Mouse (Mus musculus) intestine, embryonic 15.5 days (tissue): ENCODE results near the gene Setd3. TPM values are rescaled to one million over a fixed set of nuclear protein-coding genes. Genes with fewer than 3 reads are reported as not detected.

Source experiments
- ATAC-seq: fragments of 200-750 bp; cut with Nextera tagmentation; 2 replicates; pipeline ENCODE4 v1.8.0; 2017; ENCODE audit warnings: moderate TSS enrichment, moderate library complexity
- H3K27ac ChIP-seq: fragments of 300-500 bp; sonication (generic); 2 replicates; pipeline ENCODE4 v1.5.1; 2015; ENCODE audit warnings: mild to moderate bottlenecking, inconsistent platforms
- H3K27me3 ChIP-seq: fragments of 300-500 bp; sonication (generic); replicated peaks from 2 replicates; pipeline ENCODE4 v1.6.1; 2015; ENCODE audit warnings: inconsistent platforms
- H3K36me3 ChIP-seq: fragments of 300-500 bp; sonication (generic); 2 replicates; pipeline ENCODE4 v1.6.1; 2015; ENCODE audit warnings: inconsistent platforms
- H3K4me1 ChIP-seq: fragments of 300-500 bp; sonication (generic); replicated peaks from 2 replicates; pipeline ENCODE4 v1.6.1; 2015; ENCODE audit warnings: inconsistent platforms
- H3K4me2 ChIP-seq: fragments of 300-500 bp; sonication (generic); replicated peaks from 2 replicates; pipeline ENCODE4 v1.6.1; 2015; ENCODE audit warnings: mild to moderate bottlenecking, inconsistent platforms
- H3K4me3 ChIP-seq: fragments of 300-500 bp; sonication (generic); replicated peaks from 2 replicates; pipeline ENCODE4 v1.5.1; 2015; ENCODE audit warnings: inconsistent platforms
- H3K9ac ChIP-seq: fragments of 300-500 bp; sonication (generic); 2 replicates; pipeline ENCODE4 v1.6.1; 2015; ENCODE audit warnings: inconsistent platforms
- H3K9me3 ChIP-seq: fragments of 300-500 bp; sonication (generic); 2 replicates; pipeline ENCODE4 v1.6.1; 2016; ENCODE audit warnings: inconsistent platforms
- WGBS: fragments of 180-500 bp; shearing (Covaris S2); methylation state at CpG from one replicate; pipeline ENCODE4 v1.1.7; 2015; 5-methylcytosine and 5-hydroxymethylcytosine counted together
- polyA plus RNA-seq: library from polyadenylated mRNA; unstranded; fragments of >200 nt; fragmentation: Nextera tagmentation; extraction: Ambion mirVana; gene quantifications from 2 replicates; pipeline ENCODE4 v1.2.1, GENCODE M21; 2015

Setd3 gene
- polyA plus RNA-seq, 1 experiment from 2014 or later, result 97.9 TPM

DNA sequence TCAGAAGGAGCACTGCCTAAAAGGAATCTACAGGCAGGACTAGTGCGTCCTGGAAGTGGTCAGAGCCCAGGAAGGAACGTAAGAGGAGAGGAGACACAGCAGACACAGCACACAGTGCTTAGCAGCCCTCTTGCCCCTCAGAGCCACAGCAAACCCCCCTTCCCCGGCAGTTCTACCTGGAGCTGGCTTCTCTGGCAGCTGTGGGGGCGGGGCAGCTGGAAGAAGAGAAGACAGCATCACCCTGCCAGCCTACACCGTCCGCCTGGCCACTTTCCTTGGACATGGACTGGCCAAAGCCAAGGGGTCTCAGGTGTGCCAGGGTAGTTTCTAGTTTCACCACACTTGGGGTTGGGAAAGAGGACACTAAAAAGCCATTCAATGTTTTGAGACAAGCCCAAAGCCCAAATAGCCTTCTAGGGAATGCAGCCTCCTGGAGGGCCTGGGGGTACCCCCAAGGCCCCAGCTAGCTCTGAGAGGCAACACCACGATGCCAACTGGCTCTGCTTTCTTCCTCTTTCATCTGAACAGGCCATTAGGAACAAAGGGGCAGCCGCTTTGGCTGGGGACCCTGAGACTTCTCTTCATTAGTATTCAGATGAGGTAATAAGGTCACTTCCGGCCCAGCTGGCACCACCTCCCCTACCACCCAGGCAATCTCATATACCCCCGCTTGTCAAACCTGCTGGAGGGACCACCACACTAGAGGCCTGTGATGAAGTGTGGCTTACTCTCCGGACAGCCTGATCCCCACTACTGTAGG, 37.7 kb upstream of the Setd3 start:
- Histone ChIP-seq H3K27me3 (no peaks in the 10 kb centered on the region), H3K27ac (no peak overlapping the region), H3K4me3 (no peak overlapping the region), H3K4me1 (peaks cover 49% of the 10 kb centered on the region), H3K4me2 (no peak overlapping the region), H3K9ac (peak overlapping the region; percentile 4; the same call in 1 of the 2 replicates), H3K9me3 (no peaks in the 10 kb centered on the region), H3K36me3 (no peaks in the 10 kb centered on the region)
- ATAC-seq, result no peak
- 80% methylated on average over 11 of the region's 11 CpGs for WGBS

DNA sequence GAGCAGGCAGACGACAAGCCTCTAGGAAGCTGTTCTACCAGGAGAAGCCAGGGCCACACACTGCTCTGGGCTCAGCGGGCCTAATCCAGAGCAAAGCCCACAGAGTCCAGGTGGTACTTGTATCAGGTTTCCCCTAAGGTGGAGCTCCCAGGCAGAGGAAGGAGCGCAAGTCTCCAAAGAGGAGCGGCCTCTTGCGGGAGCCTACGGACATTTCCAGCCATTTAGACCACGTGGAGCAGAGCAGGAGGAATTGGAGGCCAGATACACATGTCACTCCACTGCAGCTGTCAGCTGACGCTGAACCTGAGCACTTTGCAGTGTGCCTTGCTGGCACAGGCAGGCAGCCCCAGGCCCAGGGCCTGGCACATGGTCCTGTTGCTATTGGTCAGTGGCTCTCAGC, 36.0 kb upstream of the Setd3 start:
- H3K27me3 ChIP-seq, result no peaks in the 10 kb centered on the region
- H3K4me3 ChIP-seq, result no peak overlapping the region
- H3K9me3 ChIP-seq, result no peaks in the 10 kb centered on the region
- no peak overlapping the region for H3K4me2 ChIP-seq
- 45% methylated on average over 8 of the region's 8 CpGs for WGBS
- no peaks in the 10 kb centered on the region for H3K36me3 ChIP-seq
- H3K4me1 ChIP-seq, result peaks cover 39% of the 10 kb centered on the region
- H3K9ac ChIP-seq, result no peak overlapping the region
- ATAC-seq, result no peak
- H3K27ac ChIP-seq, result no peak overlapping the region

DNA sequence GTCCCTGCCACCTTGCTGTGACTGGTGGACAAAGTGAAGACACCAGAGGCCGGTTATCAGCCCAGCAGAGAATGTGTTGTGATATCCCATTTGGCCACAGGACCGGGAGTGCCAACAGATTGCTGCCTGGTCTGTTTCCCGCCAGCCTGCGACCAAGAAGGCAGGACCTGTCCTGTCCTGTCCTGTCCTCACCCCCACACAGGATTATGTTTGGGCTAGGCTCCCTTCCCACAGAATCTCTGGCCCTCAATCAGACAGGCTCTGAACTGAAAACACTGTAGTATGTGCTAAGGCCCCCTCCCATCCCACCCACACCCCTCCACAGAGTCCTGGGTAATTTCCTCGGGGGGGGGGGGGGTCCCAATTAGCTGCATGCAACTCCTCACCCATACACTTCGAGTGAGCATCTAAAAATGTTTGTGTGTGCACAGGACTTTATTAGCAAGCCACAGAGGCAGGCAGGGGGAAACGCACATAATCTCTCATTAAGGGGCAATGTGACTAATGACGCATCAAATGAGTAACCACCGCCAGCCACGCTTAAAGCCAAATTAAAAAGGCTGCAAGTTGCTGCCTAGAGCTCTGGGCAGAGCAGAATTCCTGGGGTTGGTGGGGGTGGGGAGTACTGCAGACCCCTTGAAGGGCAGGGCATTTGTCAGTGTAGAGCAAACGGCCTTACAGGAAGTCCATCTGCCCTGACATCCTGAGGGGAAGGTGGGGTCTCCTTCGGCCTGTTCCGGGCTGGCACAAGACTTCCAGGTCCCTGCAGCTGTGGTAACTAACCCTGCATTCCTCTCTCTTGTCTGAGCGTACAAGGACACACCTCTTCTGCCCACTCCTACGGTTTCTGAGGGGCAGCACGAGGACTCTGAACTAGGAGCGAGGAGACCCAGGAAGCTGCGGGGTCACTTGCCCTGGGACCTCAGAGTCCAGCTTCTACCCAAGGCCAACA, 34.3 kb upstream of the Setd3 start:
- Histone ChIP-seq H3K4me1 (peaks cover 34% of the 10 kb centered on the region), H3K9ac (no peak overlapping the region), H3K4me3 (no peak overlapping the region), H3K27me3 (no peaks in the 10 kb centered on the region), H3K9me3 (no peaks in the 10 kb centered on the region), H3K36me3 (no peaks in the 10 kb centered on the region), H3K27ac (no peak overlapping the region), H3K4me2 (no peak overlapping the region)
- WGBS, result 51% methylated on average over 18 of the region's 18 CpGs
- ATAC-seq, result no peak

DNA sequence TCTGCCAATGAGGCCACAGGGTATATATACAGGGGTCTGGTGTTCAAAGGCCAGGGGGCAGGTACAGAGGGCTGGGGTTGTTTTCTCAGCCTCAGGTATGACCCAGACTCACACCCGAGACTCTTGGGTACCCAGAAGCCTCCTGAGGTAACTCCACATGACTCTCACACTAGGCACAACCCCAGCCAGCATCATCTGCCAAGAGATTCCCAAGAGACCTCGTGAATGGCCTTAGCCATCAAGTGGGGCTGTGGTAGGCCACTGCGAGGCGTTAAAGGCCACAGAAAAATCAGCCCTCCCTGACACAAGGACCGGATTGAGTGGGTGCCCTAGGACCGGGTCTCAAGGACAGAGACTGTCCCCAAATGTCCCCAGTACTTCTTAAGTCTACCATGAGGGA, 33.4 kb upstream of the Setd3 start:
- no peaks in the 10 kb centered on the region for H3K27me3 ChIP-seq
- 83% methylated on average over 6 of the region's 6 CpGs for WGBS
- no peak overlapping the region for H3K9ac ChIP-seq
- no peaks in the 10 kb centered on the region for H3K36me3 ChIP-seq
- H3K9me3 ChIP-seq, result no peaks in the 10 kb centered on the region
- peaks cover 31% of the 10 kb centered on the region for H3K4me1 ChIP-seq
- no peak for ATAC-seq
- H3K4me2 ChIP-seq, result no peak overlapping the region
- H3K4me3 ChIP-seq, result no peak overlapping the region
- H3K27ac ChIP-seq, result 0 out of 2 replicates have a peak overlapping the region, but pooled peaks have one; percentile 17

DNA sequence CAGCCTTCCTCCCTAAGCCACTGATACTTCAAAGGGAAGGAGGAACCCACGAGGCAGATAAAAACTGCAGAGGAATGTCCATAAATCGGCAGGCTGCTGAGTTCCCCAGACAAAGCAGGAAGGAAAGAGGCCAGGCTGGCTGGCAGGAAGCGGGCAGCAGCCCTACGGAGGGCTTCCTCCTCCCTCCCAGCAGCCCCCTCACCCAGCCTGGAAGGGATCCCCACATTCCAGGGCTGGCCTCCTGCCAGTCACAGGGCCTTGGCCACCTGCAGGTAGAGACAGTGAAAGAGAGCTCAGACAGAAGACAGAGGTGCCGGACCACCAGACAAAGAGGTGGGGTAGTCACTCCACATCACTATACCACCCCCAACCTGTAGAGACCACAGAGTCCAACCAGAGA, 33.0 kb upstream of the Setd3 start:
- Histone ChIP-seq H3K4me2 (no peak overlapping the region), H3K9ac (no peak overlapping the region), H3K4me3 (no peak overlapping the region), H3K36me3 (no peaks in the 10 kb centered on the region), H3K27ac (0 out of 2 replicates have a peak overlapping the region, but pooled peaks have one; percentile 17), H3K27me3 (no peaks in the 10 kb centered on the region), H3K4me1 (peaks cover 31% of the 10 kb centered on the region), H3K9me3 (no peaks in the 10 kb centered on the region)
- 38% methylated on average over 5 of the region's 5 CpGs for WGBS
- no peak for ATAC-seq

DNA sequence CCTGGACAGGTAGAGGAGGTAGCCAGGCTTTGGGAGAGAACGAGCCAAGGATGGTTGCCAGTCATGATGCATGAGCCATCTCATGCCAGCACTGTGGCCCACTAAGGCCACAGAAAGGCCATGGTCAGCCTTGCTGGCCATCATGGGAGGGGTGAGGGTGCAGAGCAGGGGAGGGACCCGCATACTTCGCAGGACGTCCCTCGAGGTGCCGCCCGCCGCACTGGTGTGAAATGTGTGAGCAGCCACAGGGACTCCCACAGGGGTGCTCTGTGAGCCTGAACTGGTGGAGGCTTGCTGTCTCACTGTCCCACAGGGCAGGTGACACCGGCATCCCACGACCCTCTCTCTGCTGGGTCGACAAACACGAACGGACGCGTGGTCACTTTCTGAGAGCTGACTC, 31.5 kb upstream of the Setd3 start:
- 91% methylated on average over 15 of the region's 15 CpGs for WGBS

DNA sequence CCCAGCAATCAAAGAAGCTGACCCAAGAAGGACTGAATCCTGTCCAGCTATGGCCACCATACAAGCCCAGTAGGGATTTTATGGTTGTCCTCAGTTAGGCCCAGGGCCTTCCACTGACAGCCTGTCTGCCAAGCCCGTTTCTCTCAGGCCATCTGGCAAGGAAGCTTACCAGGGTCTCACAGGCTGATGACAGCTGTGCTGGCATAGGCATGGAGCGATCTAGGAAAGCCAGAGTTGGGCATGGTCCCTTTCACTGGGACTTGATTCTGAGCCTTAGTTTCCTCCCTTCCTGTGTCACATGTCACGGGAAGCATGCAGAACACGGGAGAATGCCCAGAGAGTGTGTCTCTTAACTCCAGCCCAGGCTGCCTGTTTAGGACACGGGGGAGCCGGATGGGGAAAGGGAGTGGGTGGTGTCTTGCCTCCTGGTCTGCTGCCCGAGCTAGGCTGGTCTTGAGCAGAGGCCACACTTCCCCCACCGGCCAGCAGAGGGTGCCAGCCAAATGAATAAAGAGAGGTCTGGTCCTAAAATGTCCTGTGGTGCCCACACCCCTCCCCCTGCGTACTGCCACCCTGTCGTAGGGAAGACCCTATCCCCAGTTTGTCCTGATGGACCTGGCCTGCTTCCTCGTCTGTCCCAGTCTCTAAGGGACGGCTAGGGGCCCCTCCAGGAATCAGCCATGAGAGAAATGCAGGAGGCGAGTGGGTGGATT, 29.8 kb upstream of the Setd3 start:
- Histone ChIP-seq H3K4me2 (no peak overlapping the region), H3K27me3 (no peaks in the 10 kb centered on the region), H3K4me3 (no peak overlapping the region), H3K27ac (no peak overlapping the region), H3K9me3 (no peaks in the 10 kb centered on the region), H3K4me1 (peaks cover 28% of the 10 kb centered on the region), H3K36me3 (peaks cover 9% of the 10 kb centered on the region; the same call in 1 of the 2 replicates), H3K9ac (no peak overlapping the region)
- 35% methylated on average over 13 of the region's 13 CpGs for WGBS
- ATAC-seq, result 0 out of 2 replicates have a peak, but pooled peaks have one; percentile 13

More for the DNA sequence above, 31.5 kb upstream of the Setd3 start:
- Histone ChIP-seq H3K27ac (no peak overlapping the region), H3K9me3 (no peaks in the 10 kb centered on the region), H3K4me2 (no peak overlapping the region), H3K9ac (no peak overlapping the region), H3K36me3 (no peaks in the 10 kb centered on the region), H3K4me1 (peaks cover 31% of the 10 kb centered on the region), H3K27me3 (no peaks in the 10 kb centered on the region), H3K4me3 (no peak overlapping the region)
- ATAC-seq, result no peak

DNA sequence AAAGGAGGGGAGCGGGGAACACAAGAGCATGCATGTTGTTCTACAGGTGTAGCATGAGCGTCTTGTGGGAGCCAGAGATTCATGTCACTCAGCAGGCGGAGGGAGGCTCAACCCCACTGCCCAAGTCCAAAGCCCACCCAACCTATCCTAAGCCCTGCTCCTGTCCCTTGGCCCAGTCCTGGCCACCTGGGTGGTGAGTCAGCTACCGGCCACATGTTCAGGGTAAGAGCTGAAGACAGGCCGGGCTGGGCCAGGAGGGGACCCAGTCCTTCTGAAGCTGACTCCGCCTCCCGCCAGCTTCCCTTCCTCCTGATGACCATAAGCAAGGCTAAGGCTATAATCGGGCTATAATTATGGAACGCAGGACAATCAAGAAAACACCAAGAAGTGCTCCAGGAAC, 29.1 kb upstream of the Setd3 start:
- no peak overlapping the region for H3K27ac ChIP-seq
- H3K27me3 ChIP-seq, result no peaks in the 10 kb centered on the region
- H3K9ac ChIP-seq, result no peak overlapping the region
- WGBS, result 91% methylated on average over 9 of the region's 9 CpGs
- no peak overlapping the region for H3K4me2 ChIP-seq
- H3K36me3 ChIP-seq, result peaks cover 12% of the 10 kb centered on the region
- ATAC-seq, result no peak
- H3K4me1 ChIP-seq, result peaks cover 25% of the 10 kb centered on the region
- H3K4me3 ChIP-seq, result no peak overlapping the region
- no peaks in the 10 kb centered on the region for H3K9me3 ChIP-seq

DNA sequence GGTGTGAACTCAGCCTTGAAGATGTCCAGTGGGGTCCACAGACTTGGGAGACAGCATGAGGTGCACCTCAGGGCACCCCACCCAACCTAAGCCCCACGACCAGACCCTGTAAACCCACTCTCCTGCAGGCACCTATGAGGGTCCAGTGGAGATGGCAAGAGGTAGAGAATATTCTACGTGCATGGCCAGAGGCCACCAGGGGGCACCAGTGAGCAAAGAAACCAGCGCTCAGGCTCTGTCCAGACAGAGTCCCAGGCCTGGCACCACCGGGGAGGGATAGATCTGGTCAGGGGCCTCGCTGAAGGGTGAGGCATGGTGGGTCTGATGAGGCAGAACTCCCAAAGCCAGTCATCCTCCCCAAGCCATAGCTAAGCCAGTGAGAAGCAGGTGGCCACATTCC, 27.5 kb upstream of the Setd3 start:
- Histone ChIP-seq H3K27me3 (no peaks in the 10 kb centered on the region), H3K9me3 (no peaks in the 10 kb centered on the region), H3K4me1 (peaks cover 14% of the 10 kb centered on the region), H3K36me3 (peaks cover 19% of the 10 kb centered on the region), H3K9ac (no peak overlapping the region), H3K4me2 (no peak overlapping the region), H3K4me3 (no peak overlapping the region), H3K27ac (no peak overlapping the region)
- WGBS, result 14% methylated on average over 5 of the region's 5 CpGs
- peak; percentile 54 for ATAC-seq

DNA sequence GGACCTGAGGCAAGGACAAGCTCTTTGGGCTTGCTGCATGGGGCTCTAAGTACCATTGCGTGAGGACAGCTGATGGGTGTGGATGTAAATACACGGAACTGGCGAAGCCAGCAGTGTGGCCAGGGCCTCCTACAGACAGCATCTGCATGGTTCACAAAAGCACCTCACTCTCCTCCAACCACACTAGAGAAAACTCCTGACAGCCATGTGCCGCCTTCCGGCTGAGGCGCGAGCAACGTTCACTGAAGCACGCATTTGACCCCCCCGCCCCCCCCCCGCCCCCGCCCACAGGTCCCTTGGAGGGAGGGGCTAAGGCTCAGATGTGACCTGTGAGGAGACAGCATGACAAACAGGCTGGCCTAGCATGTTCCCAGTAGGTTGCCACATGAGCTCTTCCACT, 25.9 kb upstream of the Setd3 start:
- Histone ChIP-seq H3K27me3 (no peaks in the 10 kb centered on the region), H3K9ac (no peak overlapping the region), H3K36me3 (peaks cover 29% of the 10 kb centered on the region), H3K4me2 (no peak overlapping the region), H3K4me3 (no peak overlapping the region), H3K4me1 (peaks cover 11% of the 10 kb centered on the region), H3K9me3 (no peaks in the 10 kb centered on the region), H3K27ac (no peak overlapping the region)
- no peak for ATAC-seq
- WGBS, result 81% methylated on average over 12 of the region's 12 CpGs

DNA sequence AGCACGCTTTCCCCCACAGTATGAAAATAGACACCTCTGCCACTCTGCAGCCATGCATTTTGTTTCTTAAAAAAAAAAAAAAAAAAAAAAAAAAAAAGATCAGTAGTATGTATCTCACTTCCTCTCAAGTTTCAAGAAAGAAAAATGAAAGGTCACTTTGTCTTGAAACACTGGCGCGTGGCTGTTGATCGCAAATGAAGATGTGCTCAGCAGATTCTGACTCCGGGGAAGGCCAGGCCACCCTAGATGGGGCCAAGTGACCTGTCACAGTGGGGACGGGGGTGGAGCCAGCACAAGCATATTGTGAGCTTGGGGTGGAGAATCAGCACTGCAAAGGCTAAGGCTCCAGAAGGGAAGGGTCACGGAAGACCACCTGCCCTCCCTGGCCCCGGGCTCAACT, 24.8 kb upstream of the Setd3 start:
- no peak overlapping the region for H3K4me3 ChIP-seq
- H3K4me1 ChIP-seq, result peaks cover 2% of the 10 kb centered on the region
- no peaks in the 10 kb centered on the region for H3K9me3 ChIP-seq
- no peak for ATAC-seq
- no peak overlapping the region for H3K9ac ChIP-seq
- H3K27me3 ChIP-seq, result no peaks in the 10 kb centered on the region
- 73% methylated on average over 8 of the region's 8 CpGs for WGBS
- peaks cover 37% of the 10 kb centered on the region for H3K36me3 ChIP-seq
- H3K4me2 ChIP-seq, result no peak overlapping the region
- no peak overlapping the region for H3K27ac ChIP-seq

DNA sequence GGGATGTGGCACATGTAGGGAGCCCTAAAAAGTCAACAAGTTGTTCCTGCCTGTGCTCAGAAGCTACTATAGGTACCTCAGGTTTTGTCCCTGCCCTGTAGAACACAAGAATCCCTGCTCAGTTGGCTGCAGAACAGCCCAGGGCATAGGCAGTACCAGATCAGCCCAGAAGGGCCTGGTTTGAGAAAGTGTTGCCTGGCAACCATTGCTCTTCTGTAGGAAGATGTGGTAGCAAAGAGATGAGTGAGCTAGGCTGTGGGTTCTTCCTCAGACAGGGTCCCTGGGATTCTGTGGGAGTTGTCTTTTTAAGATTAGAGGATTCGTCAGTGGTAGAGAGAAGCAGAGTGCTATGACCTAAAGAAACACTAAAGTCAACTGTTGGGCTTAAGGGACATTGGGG, 21.0 kb upstream of the Setd3 start:
- Histone ChIP-seq H3K9ac (no peak overlapping the region), H3K4me1 (no peaks in the 10 kb centered on the region), H3K4me2 (no peak overlapping the region), H3K27me3 (no peaks in the 10 kb centered on the region), H3K36me3 (peaks cover 46% of the 10 kb centered on the region), H3K9me3 (no peaks in the 10 kb centered on the region), H3K27ac (no peak overlapping the region), H3K4me3 (no peak overlapping the region)
- WGBS, result 77% methylated on average over 1 of the region's 1 CpGs
- no peak for ATAC-seq
